Comparison of ENCODE assay signal across 20 mouse cellular contexts in the genomic region with DNA sequence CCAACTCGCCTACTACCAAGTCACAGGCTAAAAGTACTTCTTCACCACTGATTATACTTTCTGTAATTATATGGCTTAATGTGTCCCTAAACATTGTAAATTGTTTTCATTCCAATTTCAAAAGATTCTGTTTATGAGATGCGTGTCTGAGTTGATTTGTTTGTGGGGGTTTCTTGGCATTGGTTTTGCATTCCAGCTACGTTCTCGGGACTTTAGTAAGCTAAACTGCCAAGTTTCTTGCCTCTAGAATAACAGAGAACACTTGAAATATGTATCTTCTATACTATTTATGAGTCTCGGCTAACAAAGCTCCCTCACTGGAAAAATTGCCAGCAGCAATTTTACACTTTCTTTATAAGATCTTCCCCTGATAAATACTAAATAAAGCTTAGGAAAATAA.
"Had no signal": no experiment of that assay in that cellular context is flagged by ENCODE, and none has a peak within 500 bp of the region (broad histone marks: within the 10 kb centered on the region; RNA-seq: fewer than 3 reads in every experiment).

No protein-coding gene starts in this region.

- H3K4me3 ChIP-seq: left cerebral cortex, adult 2 months; limb, embryonic 12.5 days; midbrain, embryonic 12.5 days; midbrain, embryonic 15.5 days; neural tube, embryonic 12.5 days; neural tube, embryonic 15.5 days had no signal

- H3K27me3 ChIP-seq: limb, embryonic 12.5 days; midbrain, embryonic 12.5 days; midbrain, embryonic 15.5 days; neural tube, embryonic 12.5 days; neural tube, embryonic 15.5 days had no signal

- H3K9ac ChIP-seq: limb, embryonic 12.5 days; liver, embryonic 14.5 days; liver, postnatal 0 days; midbrain, embryonic 12.5 days; midbrain, embryonic 15.5 days; neural tube, embryonic 12.5 days; neural tube, embryonic 15.5 days had no signal

- H3K4me2 ChIP-seq: limb, embryonic 12.5 days; midbrain, embryonic 12.5 days; midbrain, embryonic 15.5 days; neural tube, embryonic 12.5 days; neural tube, embryonic 15.5 days had no signal

- H3K9me3 ChIP-seq: limb, embryonic 12.5 days; midbrain, embryonic 12.5 days; midbrain, embryonic 15.5 days; neural tube, embryonic 12.5 days; neural tube, embryonic 15.5 days had no signal

- H3K36me3 ChIP-seq: limb, embryonic 12.5 days; midbrain, embryonic 12.5 days; midbrain, embryonic 15.5 days; neural tube, embryonic 12.5 days; neural tube, embryonic 15.5 days had no signal

- H3K4me1 ChIP-seq: limb, embryonic 12.5 days; midbrain, embryonic 12.5 days; midbrain, embryonic 15.5 days; neural tube, embryonic 12.5 days; neural tube, embryonic 15.5 days had no signal

- DNase-seq: kidney, adult 2 months; kidney, postnatal 36 days; layer of hippocampus, postnatal 36 days; liver; liver, postnatal 0 days; lung, postnatal 10 days; right cerebral cortex, adult 18-20 months; right cerebral cortex, postnatal 14 days; right cerebral cortex, postnatal 4 days; thymus, adult 18-20 months; thymus, postnatal 36 days had no signal

- ATAC-seq: intestine, postnatal 0 days; liver, postnatal 0 days; midbrain, embryonic 15.5 days had no signal

- H3K27ac ChIP-seq: left cerebral cortex, adult 2 months; limb, embryonic 12.5 days; liver, embryonic 14.5 days; macrophage; midbrain, embryonic 12.5 days; midbrain, embryonic 15.5 days; neural tube, embryonic 12.5 days; neural tube, embryonic 15.5 days had no signal
